Mouse (Mus musculus) heart, embryonic 12.5 days (tissue): ENCODE data around the gene Anxa6. TPM values are rescaled to one million over a fixed set of nuclear protein-coding genes. Genes with fewer than 3 reads are reported as not detected.
A peak's percentile ranks its signal among the peaks of the same experiment; 100 is the strongest.

Source experiments
- ATAC-seq: fragments of 200-750 bp; cut with Nextera tagmentation; 2 replicates; pipeline ENCODE4 v1.8.0; 2017; ENCODE audit warnings: moderate TSS enrichment, moderate library complexity; ENCODE audit not compliant: insufficient number of reproducible peaks, low FRiP score
- H3K27ac ChIP-seq: fragments of 300-500 bp; sonication (generic); 2 replicates; pipeline ENCODE4 v1.5.1; 2016; ENCODE audit warnings: mild to moderate bottlenecking, moderate library complexity; ENCODE audit not compliant: poor library complexity, severe bottlenecking
- H3K27me3 ChIP-seq: fragments of 300-500 bp; sonication (generic); replicated peaks from 2 replicates; pipeline ENCODE4 v1.6.1; 2016; ENCODE audit warnings: mild to moderate bottlenecking, moderate library complexity
- H3K36me3 ChIP-seq: fragments of 300-500 bp; sonication (generic); 2 replicates; pipeline ENCODE4 v1.6.1; 2016; ENCODE audit warnings: mild to moderate bottlenecking, moderate library complexity
- H3K4me1 ChIP-seq: fragments of 300-500 bp; sonication (generic); replicated peaks from 2 replicates; pipeline ENCODE4 v1.6.1; 2016; ENCODE audit warnings: mild to moderate bottlenecking
- H3K4me2 ChIP-seq: fragments of 300-500 bp; sonication (generic); 2 replicates; pipeline ENCODE4 v1.6.1; 2016; ENCODE audit warnings: mild to moderate bottlenecking, moderate library complexity
- H3K4me3 ChIP-seq: fragments of 300-500 bp; sonication (generic); 2 replicates; pipeline ENCODE4 v1.5.1; 2016; ENCODE audit warnings: mild to moderate bottlenecking
- H3K9ac ChIP-seq: fragments of 300-500 bp; sonication (generic); 2 replicates; pipeline ENCODE4 v1.6.1; 2016; ENCODE audit warnings: mild to moderate bottlenecking, moderate library complexity
- H3K9me3 ChIP-seq: fragments of 300-500 bp; sonication (generic); replicated peaks from 2 replicates; pipeline ENCODE4 v1.6.1; 2016; ENCODE audit warnings: mild to moderate bottlenecking, moderate library complexity
- WGBS: fragments of 180-500 bp; shearing (Covaris S2); methylation state at CpG from one replicate; pipeline ENCODE4 v1.1.7; 2016; 5-methylcytosine and 5-hydroxymethylcytosine counted together
- polyA plus RNA-seq: library from polyadenylated mRNA; unstranded; fragments of >200 nt; fragmentation: Nextera tagmentation; extraction: Ambion mirVana; gene quantifications from 2 replicates; pipeline ENCODE4 v1.2.1, GENCODE M21; 2016

The Anxa6 gene
- polyA plus RNA-seq, 1 experiment from 2014 or later = 339 TPM

DNA sequence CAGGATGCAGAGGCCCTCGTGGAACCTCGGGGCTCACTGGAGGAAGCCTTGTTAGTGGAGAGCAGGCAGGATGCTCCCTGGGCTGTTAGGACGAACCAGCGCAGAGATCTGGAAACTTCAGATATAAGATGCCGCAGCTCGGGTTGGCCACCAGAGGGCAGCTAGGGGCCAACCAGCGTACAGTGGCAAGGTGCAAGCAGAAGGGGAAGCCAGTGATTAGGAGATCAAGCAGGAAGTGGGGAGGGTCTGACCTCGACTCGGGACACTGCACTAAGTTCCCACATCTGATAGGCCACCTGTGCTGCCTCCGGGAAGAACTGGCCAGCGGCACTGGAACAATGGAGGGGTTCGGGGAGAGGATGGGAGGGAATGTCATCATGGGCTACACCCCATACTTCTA lies 35.0 kb downstream of the Anxa6 start:
- WGBS = 5% methylated on average over 12 of the region's 12 CpGs
- Histone ChIP-seq H3K4me1 (peaks cover 24% of the 10 kb centered on the region), H3K9me3 (peaks cover 5% of the 10 kb centered on the region; the same call in 1 of the 2 replicates), H3K27me3 (no peaks in the 10 kb centered on the region), H3K4me3 (no peak overlapping the region), H3K27ac (peak overlapping the region; percentile 53), H3K9ac (0 out of 2 replicates have a peak overlapping the region, but pooled peaks have one; percentile 29), H3K36me3 (peaks cover 85% of the 10 kb centered on the region), H3K4me2 (no peak overlapping the region)
- peak; percentile 56 for ATAC-seq

DNA sequence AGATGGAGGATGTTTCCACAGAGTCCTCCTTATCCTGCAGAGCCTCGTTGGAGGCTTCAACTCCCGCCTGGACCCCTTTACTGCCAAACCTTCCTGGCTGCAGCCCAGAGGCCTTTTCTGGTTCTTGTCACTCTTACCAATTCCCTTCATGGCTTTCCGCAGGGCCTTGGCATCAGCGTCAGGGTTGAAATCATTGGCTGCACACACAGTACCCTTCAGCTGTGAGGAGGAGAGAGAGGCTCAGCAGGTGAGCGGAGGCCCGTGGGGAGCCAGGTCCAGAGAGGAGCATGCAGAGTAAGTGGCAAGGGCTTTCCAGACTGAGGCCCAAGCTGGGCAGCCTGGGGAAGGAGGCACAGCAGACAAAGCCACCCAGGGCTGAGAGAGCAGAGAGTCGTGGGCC lies 37.1 kb downstream of the Anxa6 start:
- H3K4me3 ChIP-seq = no peak overlapping the region
- H3K9me3 ChIP-seq = peaks cover 5% of the 10 kb centered on the region; the same call in 1 of the 2 replicates
- 76% methylated on average over 7 of the region's 7 CpGs for WGBS
- ATAC-seq = no peak
- peaks cover 24% of the 10 kb centered on the region for H3K4me1 ChIP-seq
- H3K36me3 ChIP-seq = peaks cover 88% of the 10 kb centered on the region
- no peak overlapping the region for H3K4me2 ChIP-seq
- H3K27me3 ChIP-seq = no peaks in the 10 kb centered on the region
- H3K27ac ChIP-seq = no peak overlapping the region
- H3K9ac ChIP-seq = no peak overlapping the region

DNA sequence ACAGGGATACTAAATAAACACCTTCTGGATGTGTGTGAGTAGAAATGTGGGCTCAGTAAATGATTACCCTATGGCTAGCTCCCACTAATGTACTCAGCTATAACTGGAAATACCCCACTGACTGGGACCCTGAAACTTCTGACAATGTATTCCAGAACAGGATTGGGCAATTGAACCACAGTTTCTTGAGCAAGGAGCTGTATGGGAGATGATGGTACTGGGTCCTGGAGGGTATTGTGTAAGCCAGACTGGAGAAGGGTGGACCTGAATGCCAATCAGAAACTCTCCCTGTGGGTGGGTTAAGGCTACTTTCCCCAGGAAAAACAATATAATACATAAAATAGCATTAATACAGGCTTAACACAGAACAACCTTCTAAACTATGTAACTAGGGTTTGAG lies 43.3 kb downstream of the Anxa6 start:
- peaks cover 95% of the 10 kb centered on the region for H3K36me3 ChIP-seq
- H3K9ac ChIP-seq = no peak overlapping the region
- no peak overlapping the region for H3K4me3 ChIP-seq
- H3K4me2 ChIP-seq = no peak overlapping the region
- H3K4me1 ChIP-seq = peaks cover 21% of the 10 kb centered on the region
- no peak for ATAC-seq
- H3K27ac ChIP-seq = no peak overlapping the region
- H3K27me3 ChIP-seq = no peaks in the 10 kb centered on the region
- no peaks in the 10 kb centered on the region for H3K9me3 ChIP-seq

DNA sequence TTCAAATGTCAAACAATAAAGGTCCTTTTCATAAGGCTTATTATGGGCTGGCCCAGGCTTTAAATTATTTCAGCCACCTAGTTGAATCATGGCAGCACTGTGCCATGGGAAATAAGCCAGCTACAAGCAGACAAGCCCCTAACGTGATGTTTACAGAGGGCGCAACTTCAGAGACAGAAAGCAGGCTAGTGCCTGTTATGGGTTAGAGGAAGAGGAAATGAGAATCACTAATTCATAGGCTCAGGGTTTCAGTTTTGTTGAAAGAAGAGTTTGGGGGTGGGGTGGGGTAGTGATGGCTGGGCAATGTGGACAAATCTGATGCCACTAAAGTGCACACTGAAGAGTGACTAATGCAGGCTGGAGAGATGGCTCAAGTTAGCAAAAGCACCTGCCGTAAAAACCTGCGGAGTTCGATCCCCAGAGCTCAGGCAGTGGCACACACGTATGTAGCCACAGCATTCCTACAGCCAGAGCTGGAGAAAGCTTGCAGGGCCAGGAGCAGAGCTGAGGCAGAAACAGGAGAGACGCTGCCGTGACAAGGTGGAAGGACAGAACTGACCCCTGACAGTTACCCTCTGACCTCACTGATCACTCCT lies 44.4 kb downstream of the Anxa6 start:
- Histone ChIP-seq H3K9ac (no peak overlapping the region), H3K36me3 (peaks cover 92% of the 10 kb centered on the region), H3K27me3 (no peaks in the 10 kb centered on the region), H3K9me3 (no peaks in the 10 kb centered on the region), H3K4me1 (peaks cover 23% of the 10 kb centered on the region), H3K4me2 (no peak overlapping the region), H3K27ac (no peak overlapping the region), H3K4me3 (no peak overlapping the region)
- WGBS = 81% methylated on average over 8 of the region's 8 CpGs
- no peak for ATAC-seq

DNA sequence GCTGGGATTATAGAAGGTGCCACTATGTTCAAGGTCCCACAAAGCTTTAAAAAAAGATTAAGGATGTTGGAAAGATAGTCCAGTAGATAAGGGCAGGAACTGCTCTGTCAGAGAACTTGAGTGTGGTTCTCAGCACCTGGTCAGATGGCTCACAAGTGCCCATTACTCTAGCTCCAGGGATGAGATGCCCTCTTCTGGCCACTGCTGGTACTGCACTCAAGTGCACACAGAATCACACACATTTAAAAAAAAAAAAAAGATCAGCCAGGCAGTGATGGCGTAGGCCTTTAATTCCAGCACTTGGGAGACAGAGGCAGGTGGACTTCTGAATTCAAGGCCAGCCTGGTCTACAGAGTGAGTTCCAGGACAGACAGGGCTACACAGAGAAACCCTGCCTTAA lies 45.3 kb downstream of the Anxa6 start:
- no peak for ATAC-seq
- WGBS = 84% methylated on average over 1 of the region's 1 CpGs
- Histone ChIP-seq H3K9me3 (no peaks in the 10 kb centered on the region), H3K27me3 (no peaks in the 10 kb centered on the region), H3K27ac (no peak overlapping the region), H3K4me2 (no peak overlapping the region), H3K4me1 (peaks cover 29% of the 10 kb centered on the region), H3K9ac (no peak overlapping the region), H3K36me3 (peaks cover 92% of the 10 kb centered on the region), H3K4me3 (no peak overlapping the region)

DNA sequence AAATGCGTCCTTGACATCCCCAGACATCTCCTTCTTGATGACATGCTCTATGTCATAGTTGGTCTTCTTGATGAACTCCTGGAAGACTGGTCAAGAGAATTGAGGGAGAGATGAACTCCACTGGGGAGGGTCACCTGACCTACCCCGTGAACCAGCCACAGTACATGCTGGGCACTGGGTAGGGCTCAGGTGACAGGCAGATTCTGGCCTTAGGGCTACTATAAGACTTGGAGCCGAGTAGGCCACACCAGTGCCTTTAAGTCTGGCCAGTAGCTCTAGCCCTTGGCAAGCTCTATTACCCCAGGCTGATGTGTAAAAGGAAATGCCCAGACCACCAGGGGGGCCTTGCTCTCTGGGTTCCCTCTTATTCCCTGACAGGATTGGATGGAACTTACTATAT lies 48.2 kb downstream of the Anxa6 start:
- no peak overlapping the region for H3K27ac ChIP-seq
- 0 out of 2 replicates have a peak, but pooled peaks have one; percentile 17 for ATAC-seq
- H3K9me3 ChIP-seq = no peaks in the 10 kb centered on the region; the same call in 1 of the 2 replicates
- H3K36me3 ChIP-seq = peaks cover 93% of the 10 kb centered on the region
- no peak overlapping the region for H3K4me2 ChIP-seq
- no peak overlapping the region for H3K9ac ChIP-seq
- WGBS = 72% methylated on average over 3 of the region's 3 CpGs
- no peak overlapping the region for H3K4me3 ChIP-seq
- H3K27me3 ChIP-seq = no peaks in the 10 kb centered on the region
- peaks cover 29% of the 10 kb centered on the region for H3K4me1 ChIP-seq

DNA sequence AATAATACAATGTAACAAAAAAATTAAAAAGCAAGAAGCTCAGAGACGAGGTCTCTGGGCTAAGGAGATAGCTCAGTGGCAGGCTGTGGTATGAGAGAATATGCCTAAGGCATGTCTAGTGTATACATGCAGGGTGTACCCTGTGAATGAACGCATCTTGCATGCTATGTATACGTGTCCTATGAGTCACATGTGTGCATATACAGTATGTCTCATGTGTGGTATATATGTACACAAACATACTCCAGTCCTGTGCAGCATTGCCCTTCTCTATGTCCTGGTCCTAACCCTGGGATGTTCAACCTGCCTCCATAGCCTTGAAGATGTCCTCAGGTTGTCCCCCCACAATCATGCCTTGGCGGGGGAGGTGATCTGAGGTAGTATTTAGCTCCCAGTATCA lies 48.7 kb downstream of the Anxa6 start:
- WGBS = 65% methylated on average over 4 of the region's 4 CpGs
- no peaks in the 10 kb centered on the region for H3K27me3 ChIP-seq
- no peak overlapping the region for H3K9ac ChIP-seq
- no peak for ATAC-seq
- peaks cover 93% of the 10 kb centered on the region for H3K36me3 ChIP-seq
- peaks cover 29% of the 10 kb centered on the region for H3K4me1 ChIP-seq
- H3K9me3 ChIP-seq = no peaks in the 10 kb centered on the region; the same call in 1 of the 2 replicates
- no peak overlapping the region for H3K4me2 ChIP-seq
- H3K4me3 ChIP-seq = no peak overlapping the region
- no peak overlapping the region for H3K27ac ChIP-seq

DNA sequence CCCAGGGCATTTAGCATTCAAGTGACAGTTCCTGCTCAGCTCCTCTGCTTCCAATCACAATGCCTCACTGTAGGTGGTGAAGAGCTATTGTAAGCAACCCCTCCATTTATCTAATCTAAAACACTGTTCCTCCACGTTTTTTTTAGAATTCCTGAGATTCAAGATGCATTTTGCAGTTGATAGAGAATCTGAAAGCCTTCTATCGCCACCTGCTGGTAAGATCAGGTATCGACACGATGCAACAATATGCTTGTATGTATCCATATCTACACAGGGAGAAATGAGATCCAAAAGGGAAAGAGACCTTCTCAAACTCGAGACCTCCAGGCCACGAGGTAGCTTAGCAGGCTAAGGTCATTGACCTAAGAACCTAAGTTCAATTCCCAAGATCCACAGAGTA lies 49.2 kb downstream of the Anxa6 start:
- H3K36me3 ChIP-seq = peaks cover 94% of the 10 kb centered on the region
- no peaks in the 10 kb centered on the region for H3K27me3 ChIP-seq
- H3K9me3 ChIP-seq = no peaks in the 10 kb centered on the region; the same call in 1 of the 2 replicates
- peaks cover 31% of the 10 kb centered on the region for H3K4me1 ChIP-seq
- 2% methylated on average over 6 of the region's 6 CpGs for WGBS
- H3K27ac ChIP-seq = peak overlapping the region; percentile 35
- no peak for ATAC-seq
- H3K4me3 ChIP-seq = no peak overlapping the region
- no peak overlapping the region for H3K9ac ChIP-seq
- no peak overlapping the region for H3K4me2 ChIP-seq

DNA sequence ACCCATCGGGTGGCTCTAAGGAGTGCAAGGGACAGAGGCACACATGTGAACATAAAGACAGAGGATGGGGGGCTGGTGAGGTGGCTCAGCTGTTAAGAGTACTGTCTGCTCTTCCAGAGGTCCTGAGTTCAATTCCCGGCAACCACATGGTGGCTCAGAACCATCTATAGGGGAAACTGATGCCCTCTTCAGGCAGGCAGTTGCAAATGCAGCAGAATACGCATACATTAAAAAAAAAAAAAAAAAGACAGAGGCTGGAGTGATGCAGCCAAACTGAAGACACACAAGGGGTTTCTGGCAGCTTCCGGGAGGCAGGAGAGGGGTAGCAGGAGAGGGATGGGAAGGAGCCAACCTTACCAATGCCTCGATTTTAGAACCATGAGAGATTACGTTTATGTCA lies 50.7 kb downstream of the Anxa6 start:
- Histone ChIP-seq H3K27me3 (no peaks in the 10 kb centered on the region), H3K9me3 (no peaks in the 10 kb centered on the region; the same call in 1 of the 2 replicates), H3K36me3 (peaks cover 95% of the 10 kb centered on the region), H3K4me1 (peaks cover 45% of the 10 kb centered on the region), H3K27ac (no peak overlapping the region), H3K9ac (no peak overlapping the region), H3K4me2 (no peak overlapping the region), H3K4me3 (no peak overlapping the region)
- WGBS = 83% methylated on average over 6 of the region's 6 CpGs
- no peak for ATAC-seq

DNA sequence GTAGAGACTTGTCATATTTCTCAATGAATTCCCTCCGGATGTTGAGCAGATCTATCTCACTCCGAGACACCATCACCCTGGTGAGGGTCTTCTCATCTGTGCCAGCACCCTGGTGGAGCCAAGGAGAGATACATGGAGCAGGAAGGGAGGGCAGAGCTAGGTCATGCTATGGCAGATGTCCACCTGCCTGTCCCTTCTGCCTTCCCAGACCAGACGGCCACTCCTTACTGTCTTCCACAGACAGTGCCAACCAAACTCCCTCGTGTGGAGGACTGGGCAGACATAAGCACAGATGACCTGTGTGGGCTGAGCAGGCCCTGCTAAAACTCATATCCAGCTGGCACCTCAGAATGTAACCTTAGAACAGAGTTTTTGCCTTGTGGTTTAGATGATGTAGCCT lies 51.6 kb downstream of the Anxa6 start:
- WGBS = 89% methylated on average over 4 of the region's 4 CpGs
- Histone ChIP-seq H3K27me3 (no peaks in the 10 kb centered on the region), H3K4me3 (no peak overlapping the region), H3K36me3 (peaks cover 87% of the 10 kb centered on the region), H3K27ac (no peak overlapping the region), H3K4me2 (no peak overlapping the region), H3K9me3 (no peaks in the 10 kb centered on the region; the same call in 1 of the 2 replicates), H3K4me1 (peaks cover 38% of the 10 kb centered on the region), H3K9ac (no peak overlapping the region)
- ATAC-seq = no peak

DNA sequence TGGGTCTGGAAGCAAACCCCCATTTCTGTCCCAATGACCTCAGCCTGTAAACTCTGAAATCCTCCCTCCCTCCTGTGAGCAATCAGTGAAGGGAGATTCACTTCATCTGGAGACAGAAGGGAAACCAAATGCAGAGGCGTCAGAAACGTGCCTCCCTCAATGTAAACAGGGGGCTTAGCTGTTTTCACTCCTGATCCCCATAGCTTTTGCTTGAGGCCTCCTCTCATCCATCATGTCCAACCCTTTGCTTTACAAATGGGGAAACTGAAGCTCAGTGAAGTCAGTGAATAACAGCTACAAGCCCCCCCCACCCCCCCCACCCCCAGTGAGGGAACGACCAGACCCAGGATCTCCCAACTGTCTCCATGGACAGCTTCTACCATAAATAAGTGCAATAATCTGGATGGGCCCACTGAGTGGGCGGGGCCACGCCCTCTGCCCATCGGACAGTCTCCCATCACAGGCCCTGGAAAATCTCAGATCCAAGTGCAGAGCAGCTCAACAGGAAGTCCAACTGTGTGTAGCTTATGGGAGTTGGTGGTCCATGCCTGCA lies 55.8 kb downstream of the Anxa6 start:
- Histone ChIP-seq H3K4me1 (peaks cover 41% of the 10 kb centered on the region), H3K4me2 (no peak overlapping the region), H3K27ac (no peak overlapping the region), H3K36me3 (peaks cover 51% of the 10 kb centered on the region), H3K9ac (no peak overlapping the region), H3K27me3 (no peaks in the 10 kb centered on the region), H3K4me3 (no peak overlapping the region), H3K9me3 (no peaks in the 10 kb centered on the region; the same call in 1 of the 2 replicates)
- ATAC-seq = no peak
- WGBS = 51% methylated on average over 6 of the region's 6 CpGs

DNA sequence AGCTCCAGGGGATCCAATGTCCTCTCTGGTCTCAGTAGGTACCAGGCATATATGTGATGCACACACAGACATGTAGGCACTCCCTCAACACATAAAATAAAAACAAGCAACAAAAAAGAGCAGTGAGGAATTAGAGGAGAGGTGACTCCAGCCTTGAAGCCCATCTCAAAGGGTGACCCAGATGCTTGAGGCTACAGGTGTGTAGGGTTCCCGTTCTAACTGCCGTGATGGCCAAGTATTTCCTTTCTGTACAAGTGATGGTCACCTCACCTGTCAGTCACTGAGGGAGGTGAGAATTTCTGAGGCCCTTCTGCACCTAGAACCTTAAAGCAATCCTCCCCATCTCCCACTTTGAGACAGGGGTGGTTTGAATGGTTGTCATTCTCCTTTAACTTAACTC lies 56.9 kb downstream of the Anxa6 start:
- H3K4me3 ChIP-seq = no peak overlapping the region
- no peaks in the 10 kb centered on the region for H3K27me3 ChIP-seq
- whole genome bisulfite sequencing = 85% methylated on average over 2 of the region's 2 CpGs
- H3K9ac ChIP-seq = no peak overlapping the region
- ATAC-seq = no peak
- H3K4me1 ChIP-seq = peaks cover 45% of the 10 kb centered on the region
- no peaks in the 10 kb centered on the region; the same call in 1 of the 2 replicates for H3K9me3 ChIP-seq
- peaks cover 40% of the 10 kb centered on the region for H3K36me3 ChIP-seq
- no peak overlapping the region for H3K4me2 ChIP-seq
- H3K27ac ChIP-seq = no peak overlapping the region
